Mouse (Mus musculus) MEL (cell line): Measurements from ENCODE around the gene Nudt13. TPM values are rescaled to one million over a fixed set of nuclear protein-coding genes. Genes with fewer than 3 reads are reported as not detected.

Experiments
- DNase-seq: peaks from one replicate; pipeline ENCODE4 v3.0.0; 2011; ENCODE audit warnings: low read depth, low spot score
- H3K27ac ChIP-seq: 2 replicates; pipeline ENCODE4 v1.5.1; 2012; ENCODE audit warnings: low read depth, mild to moderate bottlenecking, control low read depth, low read length, moderate library complexity; ENCODE audit not compliant: control insufficient read depth
- H3K27me3 ChIP-seq, 2 experiments: fragments of 150-350 bp in 1 of 2; sonication (generic) in 1 of 2; 2 replicates each; pipeline ENCODE4 v1.6.1; 2012; ENCODE audit warnings: low read length in 2 of 2, mild to moderate bottlenecking in 2 of 2, improper control_type of control experiment in 1 of 2, moderate library complexity in 1 of 2; ENCODE audit not compliant: insufficient read depth in 2 of 2, control insufficient read depth in 1 of 2
- H3K36me3 ChIP-seq, 2 experiments: 2 replicates each; pipeline ENCODE4 v1.6.1; 2012 to 2014; ENCODE audit warnings: low read length in 2 of 2, improper control_type of control experiment in 1 of 2, inconsistent platforms in 1 of 2, mild to moderate bottlenecking in 1 of 2; ENCODE audit not compliant: insufficient read depth in 2 of 2, control insufficient read depth in 1 of 2
- H3K4me1 ChIP-seq, 2 experiments: fragments of 150-350 bp in 1 of 2; sonication (generic) in 1 of 2; 2 replicates each; pipeline ENCODE4 v1.6.1; 2012; ENCODE audit warnings: low read length in 2 of 2, improper control_type of control experiment in 1 of 2, mild to moderate bottlenecking in 1 of 2; ENCODE audit not compliant: insufficient read depth in 2 of 2, control insufficient read depth in 1 of 2
- H3K4me3 ChIP-seq, 2 experiments: fragments of 150-350 bp in 1 of 2; sonication (generic) in 1 of 2; 2 replicates each; pipeline ENCODE4 v1.5.1; 2012; ENCODE audit warnings: low read depth in 2 of 2, low read length in 2 of 2, mild to moderate bottlenecking in 2 of 2, moderate library complexity in 2 of 2, control low read depth in 1 of 2, improper control_type of control experiment in 1 of 2; ENCODE audit not compliant: control insufficient read depth in 1 of 2, insufficient read depth in 1 of 2
- H3K79me2 ChIP-seq: 2 replicates; pipeline ENCODE4 v1.6.1; 2012; ENCODE audit warnings: mild to moderate bottlenecking, low read length, moderate library complexity; ENCODE audit not compliant: control insufficient read depth, poor library complexity, insufficient read depth
- H3K9ac ChIP-seq: 2 replicates; pipeline ENCODE4 v1.6.1; 2012; ENCODE audit warnings: low read depth, mild to moderate bottlenecking, control low read depth, low read length, moderate library complexity; ENCODE audit not compliant: control insufficient read depth, poor library complexity, severe bottlenecking
- H3K9me3 ChIP-seq: fragments of 150-350 bp; sonication (generic); replicated peaks from 2 replicates; pipeline ENCODE4 v1.6.1; 2012; ENCODE audit warnings: mild to moderate bottlenecking, low read length, improper control_type of control experiment, moderate library complexity; ENCODE audit not compliant: insufficient read depth
- E2F4 ChIP-seq: IDR thresholded peaks from 2 replicates; pipeline ENCODE4 v1.6.1; 2011; ENCODE audit warnings: low read depth, low read length, improper control_type of control experiment, borderline replicate concordance
- EP300 ChIP-seq, 2 experiments: IDR thresholded peaks; 2 replicates each; pipeline ENCODE4 v1.6.1; 2011; ENCODE audit warnings: improper control_type of control experiment in 2 of 2, low read length in 2 of 2, low read depth in 1 of 2, mild to moderate bottlenecking in 1 of 2
- GABPA ChIP-seq: IDR thresholded peaks from 2 replicates; pipeline ENCODE4 v1.6.1; 2012; ENCODE audit warnings: low read depth, mild to moderate bottlenecking, inconsistent platforms, low read length, improper control_type of control experiment, moderate library complexity
- GATA1 ChIP-seq: IDR thresholded peaks from 2 replicates; pipeline ENCODE4 v1.6.1; 2011; ENCODE audit warnings: low read depth, low read length, improper control_type of control experiment
- HCFC1 ChIP-seq: IDR thresholded peaks from 2 replicates; pipeline ENCODE4 v1.6.1; 2012; ENCODE audit warnings: low read depth, mild to moderate bottlenecking, inconsistent platforms, low read length, improper control_type of control experiment, moderate library complexity
- JUND ChIP-seq: IDR thresholded peaks from 2 replicates; pipeline ENCODE4 v1.6.1; 2011; ENCODE audit warnings: low read depth, mild to moderate bottlenecking, improper control_type of control experiment, low read length
- KAT2A ChIP-seq: conservative IDR thresholded peaks from 2 replicates; pipeline ENCODE4 v1.6.1; 2012; ENCODE audit warnings: low read depth, low read length, improper control_type of control experiment, inconsistent platforms
- MAFK ChIP-seq: IDR thresholded peaks from 2 replicates; pipeline ENCODE4 v1.6.1; 2011; ENCODE audit warnings: low read depth, mild to moderate bottlenecking, low read length, improper control_type of control experiment, borderline replicate concordance
- MAZ ChIP-seq: IDR thresholded peaks from 2 replicates; pipeline ENCODE4 v1.6.1; 2012; ENCODE audit warnings: low read depth, mild to moderate bottlenecking, inconsistent platforms, low read length, improper control_type of control experiment
- MXI1 ChIP-seq: IDR thresholded peaks from 2 replicates; pipeline ENCODE4 v1.6.1; 2011; ENCODE audit warnings: mild to moderate bottlenecking, low read depth, low read length, improper control_type of control experiment
- MYC ChIP-seq: IDR thresholded peaks from 2 replicates; pipeline ENCODE4 v1.6.1; 2011; ENCODE audit warnings: low read depth, mild to moderate bottlenecking, low read length, improper control_type of control experiment, moderate library complexity
- NELFE ChIP-seq: IDR thresholded peaks from 2 replicates; pipeline ENCODE4 v1.6.1; 2011; ENCODE audit warnings: low read depth, low read length, improper control_type of control experiment
- NRF1 ChIP-seq: IDR thresholded peaks from 2 replicates; pipeline ENCODE4 v1.6.1; 2014; ENCODE audit warnings: low read depth, mild to moderate bottlenecking, inconsistent platforms, low read length, improper control_type of control experiment, moderate library complexity; ENCODE audit not compliant: poor library complexity, insufficient read depth, severe bottlenecking
- POLR2A ChIP-seq, 2 experiments: IDR thresholded peaks; 2 replicates each; pipeline ENCODE4 v1.6.1; 2011 to 2012; ENCODE audit warnings: low read length in 2 of 2, mild to moderate bottlenecking in 2 of 2, control low read depth in 1 of 2, improper control_type of control experiment in 1 of 2, low read depth in 1 of 2, moderate library complexity in 1 of 2; ENCODE audit not compliant: control insufficient read depth in 1 of 2, insufficient read depth in 1 of 2, poor library complexity in 1 of 2
- POLR2AphosphoS2 ChIP-seq: IDR thresholded peaks from 2 replicates; pipeline ENCODE4 v1.6.1; 2011; ENCODE audit warnings: low read length, improper control_type of control experiment
- RAD21 ChIP-seq: IDR thresholded peaks from 2 replicates; pipeline ENCODE4 v1.6.1; 2011; ENCODE audit warnings: mild to moderate bottlenecking, low read depth, low read length, improper control_type of control experiment
- RCOR1 ChIP-seq: IDR thresholded peaks from 2 replicates; pipeline ENCODE4 v1.6.1; 2012; ENCODE audit warnings: low read depth, mild to moderate bottlenecking, inconsistent platforms, low read length, improper control_type of control experiment
- SIN3A ChIP-seq: IDR thresholded peaks from 2 replicates; pipeline ENCODE4 v1.6.1; 2012; ENCODE audit warnings: low read length, improper control_type of control experiment, inconsistent platforms
- SMC3 ChIP-seq: IDR thresholded peaks from 2 replicates; pipeline ENCODE4 v1.6.1; 2011; ENCODE audit warnings: low read depth, low read length, improper control_type of control experiment
- TAL1 ChIP-seq: IDR thresholded peaks from 2 replicates; pipeline ENCODE4 v1.6.1; 2012; ENCODE audit warnings: mild to moderate bottlenecking, inconsistent platforms, low read length, moderate library complexity, mixed read lengths
- TCF12 ChIP-seq: IDR thresholded peaks from 2 replicates; pipeline ENCODE4 v1.6.1; 2014; ENCODE audit warnings: low read depth, mild to moderate bottlenecking, inconsistent platforms, low read length, improper control_type of control experiment, moderate library complexity
- UBTF ChIP-seq: IDR thresholded peaks from 2 replicates; pipeline ENCODE4 v1.6.1; 2012; ENCODE audit warnings: low read depth, mild to moderate bottlenecking, inconsistent platforms, low read length, improper control_type of control experiment, moderate library complexity, borderline replicate concordance; ENCODE audit not compliant: insufficient read depth
- USF1 ChIP-seq: IDR thresholded peaks from 2 replicates; pipeline ENCODE4 v1.6.1; 2014; ENCODE audit warnings: low read depth, mild to moderate bottlenecking, inconsistent platforms, low read length, improper control_type of control experiment, moderate library complexity
- USF2 ChIP-seq, 2 experiments: IDR thresholded peaks; 2 replicates each; pipeline ENCODE4 v1.6.1; 2011 to 2012; ENCODE audit warnings: improper control_type of control experiment in 2 of 2, low read length in 2 of 2, borderline replicate concordance in 1 of 2, inconsistent platforms in 1 of 2, low read depth in 1 of 2, mild to moderate bottlenecking in 1 of 2; ENCODE audit not compliant: insufficient read depth in 1 of 2
- polyA plus RNA-seq, 2 experiments: library from polyadenylated mRNA; stranded (reverse) in 1 of 2; unstranded in 1 of 2; fragments of >175 nt in 1 of 2; fragments of >200 nt in 1 of 2; gene quantifications; 2 replicates each; pipeline versions ENCODE4 v1.2.1 to v1.2.4; 2012; ENCODE audit warnings: low replicate concordance in 2 of 2, low read depth in 1 of 2; ENCODE audit not compliant: insufficient read length in 2 of 2, insufficient read depth in 1 of 2, missing spikeins in 1 of 2
- total RNA-seq: library from RNA; depleted of rRNA; stranded (reverse); fragments of 300-350 nt; gene quantifications from 2 replicates; pipeline ENCODE4 v1.2.3, GENCODE M21; 2012

Nudt13 gene
- total and polyA plus RNA-seq, 3 experiments = 9.9 to 12.3 TPM; not detected in 1

GRCm38 (mm10) chr14:20331316-20331715, 36.8 kb downstream of the Nudt13 start:
- H3K9ac ChIP-seq = no peak overlapping the region
- peaks cover 0 to 6% of the 10 kb centered on the region in 2 experiments; a peak in 1 of 4 replicates for H3K4me1 ChIP-seq
- DNase-seq = peak; percentile 24
- no peaks in the 10 kb centered on the region for H3K9me3 ChIP-seq
- no peaks in the 10 kb centered on the region for H3K79me2 ChIP-seq
- TF ChIP-seq USF2 (IDR thresholded peaks at IDR 0.05; ENCODE audit: borderline replicate concordance in 1 of 2, insufficient read depth in 1 of 2, low read depth in 1 of 2, low read length in 2 of 2) (no peak), UBTF (no peak), SIN3A (no peak), HCFC1 (no peak), USF1 (no peak), TAL1 (no peak), MXI1 (no peak), MAFK (no peak), SMC3 (no peak), KAT2A (no peak), POLR2A (IDR thresholded peaks at IDR 0.05; ENCODE audit: control insufficient read depth in 1 of 2, insufficient read depth in 1 of 2, low read depth in 1 of 2, low read length in 2 of 2, poor library complexity in 1 of 2) (no peak), MYC (no peak), RCOR1 (peak; percentile 81), JUND (no peak), NELFE (no peak), E2F4 (no peak), POLR2AphosphoS2 (no peak), GABPA (no peak), EP300 (IDR thresholded peaks at IDR 0.05; ENCODE audit: low read depth in 1 of 2, low read length in 2 of 2) (0 out of 4 replicates have a peak, but pooled peaks of 1 of the 2 experiments have one; percentile 3), MAZ (no peak), NRF1 (no peak), GATA1 (peak; percentile 52), RAD21 (no peak), TCF12 (no peak)
- no peaks in the 10 kb centered on the region for H3K27me3 ChIP-seq
- no peak overlapping the region for H3K4me3 ChIP-seq
- no peak overlapping the region for H3K27ac ChIP-seq
- H3K36me3 ChIP-seq = peaks cover 0 to 17% of the 10 kb centered on the region in 2 experiments; a peak in 2 of 4 replicates
